Mouse (Mus musculus) liver, embryonic 11.5 days (tissue): Measurements from ENCODE around the gene Unc79. TPM values are rescaled to one million over a fixed set of nuclear protein-coding genes. Genes with fewer than 3 reads are reported as not detected.
A peak's percentile ranks its signal among the peaks of the same experiment; 100 is the strongest.

Experiments
- ATAC-seq: fragments of 200-750 bp; cut with Nextera tagmentation; replicated peaks from 2 replicates; pipeline ENCODE4 v1.8.0; 2017; ENCODE audit warnings: moderate number of reproducible peaks, mild to moderate bottlenecking, moderate TSS enrichment, moderate library complexity; ENCODE audit not compliant: low FRiP score
- DNase-seq: peaks from one replicate; pipeline ENCODE4 v3.0.0-alpha.2; 2017; ENCODE audit warnings: low spot score
- H3K27ac ChIP-seq: fragments of 300-500 bp; sonication (generic); 2 replicates; pipeline ENCODE4 v1.5.1; 2014; ENCODE audit warnings: mild to moderate bottlenecking, low read depth, low read length, control low read depth
- H3K27me3 ChIP-seq: fragments of 300-500 bp; sonication (generic); replicated peaks from 2 replicates; pipeline ENCODE4 v1.6.1; 2014; ENCODE audit warnings: low read length, mixed read lengths; ENCODE audit not compliant: control insufficient read depth, insufficient read depth
- H3K36me3 ChIP-seq: fragments of 300-500 bp; sonication (generic); 2 replicates; pipeline ENCODE4 v1.6.1; 2014; ENCODE audit warnings: mild to moderate bottlenecking, low read length, moderate library complexity, mixed read lengths; ENCODE audit not compliant: control insufficient read depth, insufficient read depth
- H3K4me1 ChIP-seq: fragments of 300-500 bp; sonication (generic); replicated peaks from 2 replicates; pipeline ENCODE4 v1.6.1; 2014; ENCODE audit warnings: low read length, mixed read lengths; ENCODE audit not compliant: control insufficient read depth, insufficient read depth
- H3K4me2 ChIP-seq: fragments of 300-500 bp; sonication (generic); 2 replicates; pipeline ENCODE4 v1.6.1; 2014; ENCODE audit warnings: mild to moderate bottlenecking, control low read depth, moderate library complexity
- H3K4me3 ChIP-seq: fragments of 300-500 bp; sonication (generic); 2 replicates; pipeline ENCODE4 v1.5.1; 2014; ENCODE audit warnings: low read depth, low read length, control low read depth
- H3K9ac ChIP-seq: fragments of 300-500 bp; sonication (generic); 2 replicates; pipeline ENCODE4 v1.6.1; 2014; ENCODE audit warnings: low read depth, low read length, control low read depth
- H3K9me3 ChIP-seq: fragments of 300-500 bp; sonication (generic); 2 replicates; pipeline ENCODE4 v1.6.1; 2016; ENCODE audit warnings: low read length, inconsistent platforms, mixed read lengths; ENCODE audit not compliant: control insufficient read depth
- WGBS: fragments of 180-500 bp; shearing (Covaris S2); extraction: QIAGEN DNeasy Blood & Tissue Kit; methylation state at CpG from one replicate; pipeline ENCODE4 v1.1.7; 2014; 5-methylcytosine and 5-hydroxymethylcytosine counted together
- polyA plus RNA-seq: library from polyadenylated mRNA; unstranded; fragments of >200 nt; fragmentation: Nextera tagmentation; extraction: Ambion mirVana; gene quantifications from 2 replicates; pipeline ENCODE4 v1.2.1, GENCODE M21; 2014

Gene Unc79
- polyA plus RNA-seq, 1 experiment from 2014 or later = 0.04 TPM

GRCm38 (mm10) chr12:102947826-102948225 is 833 bp upstream of the Unc79 start:
- 21% methylated on average over 10 of the region's 10 CpGs for WGBS
- H3K36me3 ChIP-seq = no peaks in the 10 kb centered on the region
- ATAC-seq (no peak), DNase-seq (no peak)
- H3K4me1 ChIP-seq = no peaks in the 10 kb centered on the region; the same call in 1 of the 2 replicates
- H3K9ac ChIP-seq = no peak overlapping the region
- no peak overlapping the region for H3K4me3 ChIP-seq
- H3K9me3 ChIP-seq = no peaks in the 10 kb centered on the region
- no peak overlapping the region for H3K27ac ChIP-seq
- H3K27me3 ChIP-seq = peaks cover 21% of the 10 kb centered on the region
- H3K4me2 ChIP-seq = no peak overlapping the region

DNA sequence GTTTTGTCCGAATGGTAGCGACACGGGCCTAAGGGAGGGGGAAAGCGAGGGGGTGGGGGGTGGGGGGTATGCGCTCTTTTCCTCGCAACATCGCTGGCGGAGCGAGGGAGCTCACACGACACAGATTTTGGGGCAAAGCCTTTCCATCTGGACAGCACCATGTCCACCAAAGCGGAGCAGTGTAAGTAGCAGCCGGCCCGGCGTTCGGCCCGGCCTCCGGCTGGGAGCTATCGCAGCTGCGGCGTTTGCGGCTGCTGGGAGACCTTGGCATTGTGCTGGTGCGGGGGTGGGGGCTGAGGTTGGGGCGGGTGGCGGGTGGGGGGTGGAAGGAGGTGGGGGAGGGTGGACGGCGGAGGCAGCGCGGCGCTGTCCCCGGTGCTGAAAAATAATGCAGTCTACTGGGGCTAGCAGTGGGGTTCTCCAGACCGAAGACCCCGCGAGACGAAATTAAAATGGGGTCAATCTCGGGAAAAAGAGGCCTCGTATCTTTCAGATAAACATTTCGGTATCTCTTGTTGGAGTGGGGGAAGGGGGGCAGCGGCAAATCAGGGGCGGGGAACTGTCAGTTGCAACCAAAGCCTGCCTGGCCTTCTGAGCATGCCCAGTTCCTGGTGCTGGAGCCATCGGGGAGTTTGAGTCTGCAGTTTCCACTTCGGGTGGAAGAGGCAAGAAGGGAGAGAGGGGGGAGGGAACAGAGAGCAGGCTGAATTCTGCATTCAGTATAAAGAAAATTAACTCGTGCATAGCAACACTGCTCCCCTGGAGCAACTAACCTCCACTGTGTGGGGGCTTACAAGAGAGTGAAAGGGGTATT is 943 bp downstream of the Unc79 start:
- DNase-seq (peak; percentile 58), ATAC-seq (peak; percentile 57)
- Histone ChIP-seq H3K4me1 (no peaks in the 10 kb centered on the region; the same call in 1 of the 2 replicates), H3K9ac (no peak overlapping the region), H3K4me2 (peak overlapping the region; percentile 81), H3K36me3 (no peaks in the 10 kb centered on the region), H3K27ac (no peak overlapping the region), H3K27me3 (peaks cover 21% of the 10 kb centered on the region), H3K4me3 (peak overlapping the region; percentile 51), H3K9me3 (no peaks in the 10 kb centered on the region)
- WGBS = under 1% methylated on average over 42 of the region's 42 CpGs

- no peak overlapping the region for H3K4me3 ChIP-seq
- H3K9ac ChIP-seq = no peak overlapping the region
- ATAC-seq = no peak
- no peak overlapping the region for H3K4me2 ChIP-seq
- no peaks in the 10 kb centered on the region for H3K36me3 ChIP-seq
- H3K27ac ChIP-seq = no peak overlapping the region
- no peaks in the 10 kb centered on the region for H3K9me3 ChIP-seq
- no peak for DNase-seq
- WGBS = 87% methylated on average over 7 of the region's 7 CpGs
- H3K27me3 ChIP-seq = no peaks in the 10 kb centered on the region
- no peaks in the 10 kb centered on the region for H3K4me1 ChIP-seq
Measured at GRCm38 (mm10) chr12:102960051-102960775, 11.6 kb downstream of the Unc79 start.

GRCm38 (mm10) chr12:102961066-102961465 is 12.4 kb downstream of the Unc79 start:
- Histone ChIP-seq H3K9me3 (no peaks in the 10 kb centered on the region), H3K9ac (no peak overlapping the region), H3K36me3 (no peaks in the 10 kb centered on the region), H3K27ac (no peak overlapping the region), H3K27me3 (no peaks in the 10 kb centered on the region), H3K4me2 (no peak overlapping the region), H3K4me1 (no peaks in the 10 kb centered on the region), H3K4me3 (no peak overlapping the region)
- ATAC-seq (no peak), DNase-seq (no peak)
- WGBS = 54% methylated on average over 3 of the region's 3 CpGs

DNA sequence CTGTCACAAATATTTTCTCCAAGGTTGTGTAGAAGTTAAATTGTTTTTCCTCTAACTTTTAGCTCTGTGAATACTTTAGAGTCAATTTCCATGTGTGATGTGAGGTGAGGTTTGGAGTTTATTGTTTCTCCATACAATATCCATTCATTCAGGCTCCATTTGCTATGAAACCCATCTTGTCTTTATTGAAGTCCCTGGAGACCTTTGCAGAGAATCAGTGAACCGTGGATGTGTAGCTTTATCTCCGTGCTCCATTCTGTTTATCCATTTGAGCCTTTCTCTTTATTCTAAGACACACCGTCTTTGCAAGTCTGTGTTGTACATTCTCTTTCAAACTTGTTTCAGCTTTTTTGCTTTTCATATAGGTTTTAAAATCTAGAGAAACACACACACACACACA is 15.8 kb downstream of the Unc79 start:
- WGBS = 86% methylated on average over 3 of the region's 3 CpGs
- H3K9me3 ChIP-seq = no peaks in the 10 kb centered on the region
- no peak overlapping the region for H3K4me2 ChIP-seq

DNA sequence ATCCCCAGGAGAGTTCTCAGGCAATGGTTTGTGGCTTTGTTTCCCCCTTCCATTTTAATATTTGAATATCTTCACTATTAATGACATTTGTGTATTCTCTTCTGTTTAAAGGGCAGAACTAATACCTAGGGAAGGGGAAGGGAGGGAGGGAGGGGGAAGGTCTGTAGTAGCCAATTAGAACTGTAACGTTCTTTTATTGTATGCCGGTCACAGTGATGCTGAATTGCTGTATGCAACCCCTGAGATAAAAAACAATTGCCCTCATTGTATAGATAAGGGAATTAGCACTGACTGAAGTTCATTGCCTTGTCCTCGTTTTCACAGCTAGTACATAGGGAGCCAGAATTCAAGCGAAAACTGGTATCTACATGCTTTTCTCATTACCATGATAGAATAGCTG is 31.9 kb downstream of the Unc79 start:
- Histone ChIP-seq H3K27me3 (no peaks in the 10 kb centered on the region), H3K9ac (no peak overlapping the region), H3K4me1 (no peaks in the 10 kb centered on the region), H3K4me2 (no peak overlapping the region), H3K4me3 (no peak overlapping the region), H3K27ac (no peak overlapping the region), H3K36me3 (no peaks in the 10 kb centered on the region), H3K9me3 (no peaks in the 10 kb centered on the region)
- WGBS = 54% methylated on average over 4 of the region's 4 CpGs
- ATAC-seq (no peak), DNase-seq (no peak)

More for the DNA sequence above, 15.8 kb downstream of the Unc79 start:
- Histone ChIP-seq H3K4me1 (no peaks in the 10 kb centered on the region), H3K9ac (no peak overlapping the region), H3K27me3 (no peaks in the 10 kb centered on the region), H3K36me3 (no peaks in the 10 kb centered on the region), H3K27ac (no peak overlapping the region), H3K4me3 (no peak overlapping the region)
- ATAC-seq (no peak), DNase-seq (no peak)

DNA sequence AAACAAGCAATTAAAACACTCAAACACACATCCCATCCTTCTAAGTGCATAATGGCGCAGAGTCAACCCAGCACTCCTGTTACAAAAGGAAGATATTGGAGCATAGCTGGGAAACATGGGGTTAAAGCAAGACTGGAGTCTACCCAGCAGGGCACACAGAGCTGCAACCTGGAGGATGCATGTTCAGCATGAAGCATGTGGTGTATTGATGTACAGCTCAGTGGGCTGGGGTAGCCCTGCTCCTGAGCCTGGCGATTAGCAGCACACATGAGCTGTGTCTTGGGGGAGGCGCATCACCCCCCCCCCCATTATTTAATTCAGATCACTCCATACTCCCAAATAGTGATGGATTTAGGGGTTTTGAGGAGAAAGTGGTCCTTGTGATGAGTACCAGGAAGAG is 32.9 kb downstream of the Unc79 start:
- no peaks in the 10 kb centered on the region for H3K36me3 ChIP-seq
- no peak overlapping the region for H3K4me2 ChIP-seq
- no peak overlapping the region for H3K27ac ChIP-seq
- H3K4me1 ChIP-seq = no peaks in the 10 kb centered on the region
- no peak overlapping the region for H3K9ac ChIP-seq
- ATAC-seq = no peak
- H3K27me3 ChIP-seq = no peaks in the 10 kb centered on the region
- H3K4me3 ChIP-seq = no peak overlapping the region
- 84% methylated on average over 3 of the region's 3 CpGs for WGBS
- DNase-seq = no peak
- H3K9me3 ChIP-seq = no peaks in the 10 kb centered on the region

- Histone ChIP-seq H3K9ac (no peak overlapping the region), H3K4me2 (no peak overlapping the region), H3K9me3 (no peaks in the 10 kb centered on the region), H3K27ac (no peak overlapping the region), H3K4me1 (no peaks in the 10 kb centered on the region), H3K27me3 (no peaks in the 10 kb centered on the region), H3K36me3 (no peaks in the 10 kb centered on the region), H3K4me3 (no peak overlapping the region)
- no peak for ATAC-seq
- no peak for DNase-seq
Measured at GRCm38 (mm10) chr12:102985401-102985800, 36.7 kb downstream of the Unc79 start.

GRCm38 (mm10) chr12:102987736-102988135 is 39.1 kb downstream of the Unc79 start:
- no peaks in the 10 kb centered on the region for H3K4me1 ChIP-seq
- H3K9ac ChIP-seq = no peak overlapping the region
- DNase-seq (no peak), ATAC-seq (no peak)
- H3K27me3 ChIP-seq = no peaks in the 10 kb centered on the region
- no peaks in the 10 kb centered on the region for H3K36me3 ChIP-seq
- 64% methylated on average over 6 of the region's 6 CpGs for WGBS
- no peak overlapping the region for H3K27ac ChIP-seq
- no peak overlapping the region for H3K4me3 ChIP-seq
- H3K4me2 ChIP-seq = no peak overlapping the region
- H3K9me3 ChIP-seq = no peaks in the 10 kb centered on the region
